28 mouse cellular contexts compared by ENCODE assay signal in the genomic region with DNA sequence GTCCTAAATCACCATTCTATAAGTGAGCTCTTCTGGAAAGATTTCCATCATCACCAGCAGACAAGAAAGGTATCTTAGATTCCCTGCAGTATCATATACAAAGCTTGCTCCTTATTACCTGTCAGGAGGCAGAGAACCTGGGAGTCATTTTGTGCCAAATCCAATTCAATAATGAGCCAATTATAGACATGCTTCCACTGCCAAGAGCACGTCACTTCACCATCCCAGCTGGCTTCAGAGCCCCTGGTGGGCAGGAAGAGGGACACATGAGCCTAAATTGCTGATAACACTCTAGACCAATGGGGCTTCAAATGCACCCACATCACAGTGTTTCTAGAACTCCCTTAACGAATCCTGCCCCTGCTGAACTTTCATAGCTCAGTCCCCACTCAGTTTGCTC. TPM values are rescaled to one million over a fixed set of nuclear protein-coding genes. Genes with fewer than 3 reads are reported as not detected.
DNase-seq lines count a peak whose midpoint lies in the region; ATAC-seq and TF ChIP-seq lines count a peak whose summit lies in the region.
"Had no signal": no experiment of that assay in that cellular context is flagged by ENCODE, and none has a peak within 500 bp of the region (broad histone marks: within the 10 kb centered on the region; RNA-seq: fewer than 3 reads in every experiment).

No protein-coding gene starts in this region.

- H3K9me3 ChIP-seq in midbrain, embryonic 15.5 days, result no peaks in the 10 kb centered on the region
- H3K9me3 ChIP-seq: forebrain, embryonic 12.5 days; heart, embryonic 15.5 days; hindbrain, embryonic 12.5 days; limb, embryonic 13.5 days; lung, embryonic 15.5 days; midbrain, embryonic 10.5 days had no signal

- H3K9ac ChIP-seq in midbrain, embryonic 15.5 days, result no peak overlapping the region
- H3K9ac ChIP-seq: forebrain, embryonic 12.5 days; heart, embryonic 15.5 days; hindbrain, embryonic 12.5 days; limb, embryonic 13.5 days; lung, embryonic 15.5 days had no signal

- H3K27me3 ChIP-seq in midbrain, embryonic 15.5 days (replicated peaks), result no peaks in the 10 kb centered on the region; the same call in 1 of the 2 replicates
- H3K27me3 ChIP-seq: heart, embryonic 15.5 days; lung, embryonic 15.5 days had no signal

- 46% methylated on average over 2 of the region's 2 CpGs for WGBS in midbrain, embryonic 15.5 days

- H3K4me3 ChIP-seq in gastrocnemius, adult 2 months, result no peak overlapping the region
- H3K4me3 ChIP-seq in midbrain, embryonic 15.5 days, result no peak overlapping the region
- H3K4me3 ChIP-seq: forebrain, embryonic 12.5 days; heart, embryonic 15.5 days; hindbrain, embryonic 12.5 days; limb, embryonic 13.5 days; lung, embryonic 15.5 days; midbrain, embryonic 10.5 days had no signal

- intact Hi-C loops in gastrocnemius, adult 2 months (cut with DNase I), result loop anchor here (5.0 to 10.0 kb wide), 2 partner anchors 211 to 1188 kb away; no protein-coding TSS in a partner anchor

- no peak for DNase-seq in gastrocnemius, adult 2 months
- no peak for DNase-seq in gastrocnemius, postnatal 25 days
- DNase-seq in brain, adult 2 months (ENCODE audit: low read depth, low spot score), result peak; percentile 46
- peak; percentile 31 to 49 for DNase-seq in cerebellum, adult 18-20 months
- peak; percentile 12 to 44 for DNase-seq in cerebellum, postnatal 10 days
- DNase-seq in thymus, postnatal 0 days (ENCODE audit: low spot score), result no peak
- DNase-seq: adrenal gland, postnatal 25 days; gastrocnemius, postnatal 36 days; heart, postnatal 36 days; kidney, adult 9 months; layer of hippocampus, adult 9-11 months had no signal

- no peak overlapping the region for H3K4me2 ChIP-seq in midbrain, embryonic 15.5 days
- H3K4me2 ChIP-seq: forebrain, embryonic 12.5 days; heart, embryonic 15.5 days; hindbrain, embryonic 12.5 days; limb, embryonic 13.5 days; liver, embryonic 11.5 days; lung, embryonic 15.5 days had no signal

- peak overlapping the region; percentile 51; the same call in 1 of the 2 replicates for H3K27ac ChIP-seq in gastrocnemius, adult 2 months
- no peak overlapping the region for H3K27ac ChIP-seq in midbrain, embryonic 15.5 days
- H3K27ac ChIP-seq: forebrain, embryonic 12.5 days; heart, embryonic 15.5 days; hindbrain, embryonic 12.5 days; limb, embryonic 13.5 days; lung, embryonic 15.5 days; midbrain, embryonic 10.5 days had no signal

- H3K36me3 ChIP-seq in midbrain, embryonic 15.5 days (replicated peaks), result no peaks in the 10 kb centered on the region
- H3K36me3 ChIP-seq: forebrain, embryonic 12.5 days; heart, embryonic 15.5 days; hindbrain, embryonic 12.5 days; limb, embryonic 13.5 days; lung, embryonic 15.5 days; midbrain, embryonic 10.5 days had no signal

- ATAC-seq in midbrain, embryonic 15.5 days (replicated peaks), result no peak
- no peak for ATAC-seq in granulocyte monocyte progenitor cell, adult 5-6 weeks (replicated peaks; ENCODE audit: poor library complexity, severe bottlenecking)
- ATAC-seq: CD4-positive, CD25-positive, alpha-beta regulatory T cell, adult 4 months; intestine, embryonic 16.5 days; midbrain, embryonic 16.5 days had no signal

- no peak for TF ChIP-seq CTCF in gastrocnemius, adult 2 months (IDR thresholded peaks at IDR 0.05)

- H3K4me1 ChIP-seq in midbrain, embryonic 15.5 days, result no peaks in the 10 kb centered on the region
- H3K4me1 ChIP-seq: forebrain, embryonic 12.5 days; hindbrain, embryonic 12.5 days; limb, embryonic 13.5 days; lung, embryonic 15.5 days had no signal

RNA-seq across cellular contexts. Expression of gene Smpx, which starts 35.1 kb away (rescaled TPM):
- 100 to 1,000 TPM; 324 to 381 TPM for total RNA-seq in gastrocnemius, adult 2 months (2021)
- 100 to 1,000 TPM; 316 to 397 TPM for total RNA-seq in gastrocnemius, postnatal 25 days (2021)
- 0.46 and 0.63 TPM in 2 replicates for polyA plus RNA-seq in thymus, postnatal 0 days (2015; fragmentation: Nextera tagmentation; extraction: Ambion mirVana)
- polyA plus RNA-seq in midbrain, embryonic 15.5 days (2015; fragmentation: Nextera tagmentation; extraction: Ambion mirVana), result 0.72 TPM in 1 of 2 replicates, not detected in the other
- total RNA-seq in granulocyte monocyte progenitor cell, adult 5-6 weeks (2014; fragmentation: Nextera tagmentation), result not detected in 2 replicates
- total RNA-seq in granulocyte monocyte progenitor cell, adult 5-6 weeks (2017), result not detected in 2 replicates
- total RNA-seq: common myeloid progenitor, adult 5-6 weeks; left cerebral cortex, adult 18-20 months; left cerebral cortex, postnatal 36 days; megakaryocyte progenitor cell, adult 5-6 weeks; neutrophil, adult 5-6 weeks had no signal
- polyA plus RNA-seq: CD4-positive, CD25-positive, alpha-beta regulatory T cell, adult 4 months; forebrain, embryonic 12.5 days; midbrain, embryonic 10.5 days; midbrain, embryonic 16.5 days had no signal

Comparison
In these comparisons a context has a peak if more than half of its experiments do, and no peak if none do; other contexts are left out.
1. DNase-seq: peak in brain, adult 2 months (single experiment), cerebellum, adult 18-20 months (2 of 2) and cerebellum, postnatal 10 days (2 of 2); none in gastrocnemius, adult 2 months (single experiment), gastrocnemius, postnatal 25 days (single experiment) and thymus, postnatal 0 days (single experiment).
2. RNA of gene Smpx, which starts 35.1 kb away (total RNA-seq): 316 to 397 TPM in gastrocnemius, postnatal 25 days and 324 to 381 TPM in gastrocnemius, adult 2 months; not detected in granulocyte monocyte progenitor cell, adult 5-6 weeks; every median in the first group is over 100 times any median in the second.